Mouse (Mus musculus): ENCODE results near the gene Timp1. TPM values are rescaled to one million over a fixed set of nuclear protein-coding genes. Genes with fewer than 3 reads are reported as not detected.

Gene Timp1
- polyA plus RNA-seq, 1 experiment from 2014 or later, result 35.8 TPM

GRCm38 (mm10) chrX:20862105-20863065 is 7.6 kb upstream of the Timp1 start:
- Histone ChIP-seq H3K9me3 (ENCODE audit: control insufficient read depth, low read depth, low read length) (no peaks in the 10 kb centered on the region), H3K4me2 (replicated peaks; ENCODE audit: low read depth, low read length) (no peak overlapping the region; the same call in 1 of the 2 replicates), H3K9ac (replicated peaks; ENCODE audit: low read depth, low read length) (no peak overlapping the region), H3K4me3 (ENCODE audit: low read depth, low read length) (no peak overlapping the region), H3K27me3 (ENCODE audit: control insufficient read depth, insufficient read depth, low read length) (no peaks in the 10 kb centered on the region), H3K4me1 (ENCODE audit: control insufficient read depth, insufficient read depth, low read length) (no peaks in the 10 kb centered on the region), H3K27ac (ENCODE audit: low read length) (no peak overlapping the region), H3K36me3 (ENCODE audit: control insufficient read depth, insufficient read depth, low read length) (no peaks in the 10 kb centered on the region; the same call in 1 of the 2 replicates)
- 32% methylated on average over 26 of the region's 29 CpGs for WGBS
- peak; percentile 21; the same call in 1 of the 2 replicates for ATAC-seq (ENCODE audit: insufficient number of reproducible peaks, insufficient read depth, low FRiP score, low read depth)

DNA sequence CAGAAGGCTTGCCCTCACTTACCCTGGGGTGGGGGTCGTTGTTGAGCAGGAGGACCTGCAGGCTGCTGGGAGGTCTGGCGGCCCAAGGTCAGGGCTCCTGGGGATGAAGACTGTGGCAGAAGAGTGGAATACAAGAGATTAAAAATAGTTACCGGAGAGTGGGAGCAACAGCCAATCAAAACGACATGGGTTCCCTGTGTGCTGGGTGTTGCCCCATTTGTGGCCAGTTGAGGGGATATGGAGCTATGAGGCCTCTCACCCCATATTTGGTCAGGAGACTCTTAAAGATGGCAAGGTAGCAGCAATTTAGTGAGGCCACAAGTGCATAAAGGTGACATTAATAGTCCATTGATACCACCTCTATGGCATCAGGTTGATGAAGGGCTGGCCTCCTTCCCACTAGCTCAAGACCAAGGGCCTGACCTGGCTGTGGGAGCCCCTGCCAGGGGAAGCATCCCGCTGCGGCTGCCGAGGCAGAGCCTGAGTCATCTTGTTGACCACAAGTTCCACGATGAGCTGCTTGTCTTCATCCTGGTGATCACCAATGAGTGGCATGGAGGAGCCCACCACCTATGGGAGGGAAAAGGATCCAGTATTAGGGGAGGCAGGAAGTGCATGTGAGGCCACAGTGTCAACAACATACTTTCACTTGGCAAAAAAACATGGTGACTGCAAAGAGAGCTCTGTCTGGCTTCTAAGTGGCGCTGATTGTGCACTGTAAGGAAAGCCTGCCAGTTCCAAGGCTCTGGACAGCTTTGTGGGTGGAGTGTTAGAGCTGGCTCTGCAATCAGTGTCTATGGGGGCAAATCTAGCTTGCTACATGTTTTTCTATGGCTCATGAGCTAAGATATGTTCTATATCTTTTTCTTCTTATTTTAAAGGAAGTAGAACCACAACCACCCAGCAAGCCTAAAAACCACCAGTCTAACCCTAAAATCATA is 6.5 kb upstream of the Timp1 start:
- 75% methylated on average over 9 of the region's 9 CpGs for WGBS

DNA sequence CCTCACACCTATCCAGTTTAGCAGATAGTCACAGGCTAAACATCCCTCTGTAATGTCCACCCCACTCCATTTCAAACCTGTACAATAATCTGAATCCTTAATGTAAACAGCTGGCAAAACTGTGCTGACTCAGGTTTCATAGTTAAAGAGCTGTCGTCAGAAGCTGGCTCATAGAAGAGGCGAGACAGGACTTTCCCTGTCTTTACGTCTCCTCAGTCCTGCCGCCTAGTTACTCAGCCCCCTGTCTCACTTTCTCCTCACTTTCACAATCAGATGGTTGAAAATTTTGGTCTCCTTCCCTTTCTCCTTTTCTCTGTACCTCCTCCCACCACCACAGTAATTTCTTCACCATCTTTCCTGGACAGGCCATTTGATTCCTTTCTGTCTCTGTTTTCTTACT is 1.9 kb upstream of the Timp1 start:
- Histone ChIP-seq H3K27ac (ENCODE audit: low read length) (no peak overlapping the region), H3K27me3 (ENCODE audit: control insufficient read depth, insufficient read depth, low read length) (no peaks in the 10 kb centered on the region), H3K4me2 (replicated peaks; ENCODE audit: low read depth, low read length) (no peak overlapping the region), H3K9ac (replicated peaks; ENCODE audit: low read depth, low read length) (no peak overlapping the region), H3K4me3 (ENCODE audit: low read depth, low read length) (no peak overlapping the region), H3K9me3 (ENCODE audit: control insufficient read depth, low read depth, low read length) (no peaks in the 10 kb centered on the region), H3K36me3 (ENCODE audit: control insufficient read depth, insufficient read depth, low read length) (no peaks in the 10 kb centered on the region), H3K4me1 (ENCODE audit: control insufficient read depth, insufficient read depth, low read length) (no peaks in the 10 kb centered on the region)
- no peak for ATAC-seq (ENCODE audit: insufficient number of reproducible peaks, insufficient read depth, low FRiP score, low read depth)
- 49% methylated on average over 4 of the region's 4 CpGs for WGBS

More for the DNA sequence above, 6.5 kb upstream of the Timp1 start:
- no peak overlapping the region for H3K4me3 ChIP-seq (ENCODE audit: low read depth, low read length)
- H3K36me3 ChIP-seq (ENCODE audit: control insufficient read depth, insufficient read depth, low read length), result no peaks in the 10 kb centered on the region; the same call in 1 of the 2 replicates
- H3K27me3 ChIP-seq (ENCODE audit: control insufficient read depth, insufficient read depth, low read length), result no peaks in the 10 kb centered on the region
- H3K4me1 ChIP-seq (ENCODE audit: control insufficient read depth, insufficient read depth, low read length), result no peaks in the 10 kb centered on the region
- no peak for ATAC-seq (ENCODE audit: insufficient number of reproducible peaks, insufficient read depth, low FRiP score, low read depth)
- no peak overlapping the region for H3K9ac ChIP-seq (replicated peaks; ENCODE audit: low read depth, low read length)
- no peak overlapping the region for H3K4me2 ChIP-seq (replicated peaks; ENCODE audit: low read depth, low read length)
- H3K9me3 ChIP-seq (ENCODE audit: control insufficient read depth, low read depth, low read length), result no peaks in the 10 kb centered on the region
- no peak overlapping the region for H3K27ac ChIP-seq (ENCODE audit: low read length)

GRCm38 (mm10) chrX:20869203-20869602 is 763 bp upstream of the Timp1 start:
- H3K4me2 ChIP-seq (replicated peaks; ENCODE audit: low read depth, low read length), result no peak overlapping the region
- H3K36me3 ChIP-seq (ENCODE audit: control insufficient read depth, insufficient read depth, low read length), result no peaks in the 10 kb centered on the region
- ATAC-seq (ENCODE audit: insufficient number of reproducible peaks, insufficient read depth, low FRiP score, low read depth), result no peak
- WGBS, result 67% methylated on average over 1 of the region's 1 CpGs
- no peaks in the 10 kb centered on the region for H3K4me1 ChIP-seq (ENCODE audit: control insufficient read depth, insufficient read depth, low read length)
- no peak overlapping the region for H3K27ac ChIP-seq (ENCODE audit: low read length)
- H3K4me3 ChIP-seq (ENCODE audit: low read depth, low read length), result no peak overlapping the region
- H3K9me3 ChIP-seq (ENCODE audit: control insufficient read depth, low read depth, low read length), result no peaks in the 10 kb centered on the region
- H3K9ac ChIP-seq (replicated peaks; ENCODE audit: low read depth, low read length), result no peak overlapping the region
- no peaks in the 10 kb centered on the region for H3K27me3 ChIP-seq (ENCODE audit: control insufficient read depth, insufficient read depth, low read length)

- 34% methylated on average over 11 of the region's 11 CpGs for WGBS
- H3K27me3 ChIP-seq (ENCODE audit: control insufficient read depth, insufficient read depth, low read length), result no peaks in the 10 kb centered on the region
- no peaks in the 10 kb centered on the region for H3K36me3 ChIP-seq (ENCODE audit: control insufficient read depth, insufficient read depth, low read length)
- H3K27ac ChIP-seq (ENCODE audit: low read length), result no peak overlapping the region
- H3K4me2 ChIP-seq (replicated peaks; ENCODE audit: low read depth, low read length), result no peak overlapping the region
- no peak for ATAC-seq (ENCODE audit: insufficient number of reproducible peaks, insufficient read depth, low FRiP score, low read depth)
- H3K4me3 ChIP-seq (ENCODE audit: low read depth, low read length), result no peak overlapping the region
- no peaks in the 10 kb centered on the region for H3K4me1 ChIP-seq (ENCODE audit: control insufficient read depth, insufficient read depth, low read length)
- no peaks in the 10 kb centered on the region for H3K9me3 ChIP-seq (ENCODE audit: control insufficient read depth, low read depth, low read length)
- H3K9ac ChIP-seq (replicated peaks; ENCODE audit: low read depth, low read length), result no peak overlapping the region
Measured at GRCm38 (mm10) chrX:20872928-20873500, 3.0 kb downstream of the Timp1 start.

GRCm38 (mm10) chrX:20875241-20875640 is 5.3 kb downstream of the Timp1 start:
- no peaks in the 10 kb centered on the region for H3K9me3 ChIP-seq (ENCODE audit: control insufficient read depth, low read depth, low read length)
- no peak overlapping the region for H3K4me2 ChIP-seq (replicated peaks; ENCODE audit: low read depth, low read length)
- H3K4me1 ChIP-seq (ENCODE audit: control insufficient read depth, insufficient read depth, low read length), result no peaks in the 10 kb centered on the region
- no peaks in the 10 kb centered on the region for H3K27me3 ChIP-seq (ENCODE audit: control insufficient read depth, insufficient read depth, low read length)
- no peak overlapping the region for H3K9ac ChIP-seq (replicated peaks; ENCODE audit: low read depth, low read length)
- no peak overlapping the region for H3K4me3 ChIP-seq (ENCODE audit: low read depth, low read length)
- WGBS, result 63% methylated on average over 3 of the region's 3 CpGs
- no peak overlapping the region for H3K27ac ChIP-seq (ENCODE audit: low read length)
- no peak for ATAC-seq (ENCODE audit: insufficient number of reproducible peaks, insufficient read depth, low FRiP score, low read depth)
- no peaks in the 10 kb centered on the region for H3K36me3 ChIP-seq (ENCODE audit: control insufficient read depth, insufficient read depth, low read length)

- H3K4me1 ChIP-seq (ENCODE audit: control insufficient read depth, insufficient read depth, low read length), result no peaks in the 10 kb centered on the region
- no peak overlapping the region for H3K4me3 ChIP-seq (ENCODE audit: low read depth, low read length)
- H3K36me3 ChIP-seq (ENCODE audit: control insufficient read depth, insufficient read depth, low read length), result no peaks in the 10 kb centered on the region
- ATAC-seq (ENCODE audit: insufficient number of reproducible peaks, insufficient read depth, low FRiP score, low read depth), result no peak
- no peak overlapping the region for H3K27ac ChIP-seq (ENCODE audit: low read length)
- no peaks in the 10 kb centered on the region for H3K9me3 ChIP-seq (ENCODE audit: control insufficient read depth, low read depth, low read length)
- 24% methylated on average over 3 of the region's 3 CpGs for WGBS
- no peaks in the 10 kb centered on the region for H3K27me3 ChIP-seq (ENCODE audit: control insufficient read depth, insufficient read depth, low read length)
- no peak overlapping the region for H3K9ac ChIP-seq (replicated peaks; ENCODE audit: low read depth, low read length)
- no peak overlapping the region for H3K4me2 ChIP-seq (replicated peaks; ENCODE audit: low read depth, low read length)
Measured at GRCm38 (mm10) chrX:20910074-20910473, 40.1 kb downstream of the Timp1 start.

DNA sequence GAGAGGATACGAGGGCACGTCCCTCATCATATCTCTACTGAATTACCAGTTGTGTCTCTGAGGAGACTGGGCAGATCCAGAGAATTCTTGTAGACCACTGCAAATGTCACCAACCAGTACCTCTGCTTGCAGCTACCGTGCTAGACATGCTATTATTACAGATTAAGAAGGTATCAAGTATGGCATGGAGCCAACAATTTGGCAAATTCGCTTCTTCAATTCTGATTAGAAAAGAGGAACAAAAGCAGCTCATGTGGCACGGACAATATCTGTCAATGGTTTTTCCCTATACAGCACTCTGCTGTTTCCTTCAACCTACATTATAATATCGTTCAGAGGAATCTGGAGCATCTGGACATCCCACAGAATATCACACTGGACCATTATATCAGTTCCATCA is 43.8 kb downstream of the Timp1 start:
- Histone ChIP-seq H3K9me3 (ENCODE audit: control insufficient read depth, low read depth, low read length) (no peaks in the 10 kb centered on the region), H3K4me3 (ENCODE audit: low read depth, low read length) (no peak overlapping the region), H3K36me3 (ENCODE audit: control insufficient read depth, insufficient read depth, low read length) (no peaks in the 10 kb centered on the region), H3K4me2 (replicated peaks; ENCODE audit: low read depth, low read length) (no peak overlapping the region), H3K27me3 (ENCODE audit: control insufficient read depth, insufficient read depth, low read length) (no peaks in the 10 kb centered on the region), H3K4me1 (ENCODE audit: control insufficient read depth, insufficient read depth, low read length) (no peaks in the 10 kb centered on the region), H3K27ac (ENCODE audit: low read length) (no peak overlapping the region), H3K9ac (replicated peaks; ENCODE audit: low read depth, low read length) (no peak overlapping the region)
- WGBS, result 87% methylated on average over 6 of the region's 6 CpGs
- no peak for ATAC-seq (ENCODE audit: insufficient number of reproducible peaks, insufficient read depth, low FRiP score, low read depth)
